Mouse (Mus musculus): ENCODE measurements around the gene Jmjd6.

DNA sequence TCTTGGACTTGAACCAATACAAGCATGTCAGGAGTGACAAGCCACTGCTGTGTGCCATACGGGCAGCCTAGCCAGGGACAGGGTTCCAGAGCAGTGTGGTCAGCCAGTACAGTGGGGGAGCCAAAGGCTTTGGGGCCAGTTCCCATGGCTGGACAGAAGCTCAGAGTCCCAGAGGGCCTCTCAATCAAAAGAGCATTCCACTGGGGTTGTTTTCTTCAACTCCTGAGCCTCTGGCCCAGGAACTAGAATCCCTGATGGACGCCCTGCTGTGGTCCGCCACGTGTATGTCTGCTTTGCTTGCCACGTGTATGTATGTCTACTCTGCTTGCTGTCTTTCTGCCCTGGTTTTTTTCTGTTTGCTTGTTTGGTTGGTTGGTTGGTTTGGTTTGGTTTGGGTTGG, 42.1 kb downstream of the Jmjd6 start:
- no peak for TF ChIP-seq POLR2A (IDR thresholded peaks at IDR 0.05; ENCODE audit: borderline replicate concordance, extremely low read depth, insufficient read depth, insufficient read length, poor library complexity, severe bottlenecking)
- no peak for TF ChIP-seq CTCF (IDR thresholded peaks at IDR 0.05; ENCODE audit: borderline replicate concordance, extremely low read depth, insufficient read depth, insufficient read length)
